Mouse (Mus musculus) hindbrain, embryonic 13.5 days (tissue): ENCODE measurements around the gene Ech1. TPM values are rescaled to one million over a fixed set of nuclear protein-coding genes. Genes with fewer than 3 reads are reported as not detected.

Experiments
- ATAC-seq: fragments of 200-750 bp; cut with Nextera tagmentation; 2 replicates; pipeline ENCODE4 v1.8.0; 2017; ENCODE audit warnings: moderate TSS enrichment; ENCODE audit not compliant: low FRiP score
- H3K27ac ChIP-seq: fragments of 300-500 bp; sonication (generic); 2 replicates; pipeline ENCODE4 v1.5.1; 2015; ENCODE audit warnings: inconsistent platforms, mild to moderate bottlenecking, moderate library complexity
- H3K27me3 ChIP-seq: fragments of 300-500 bp; sonication (generic); 2 replicates; pipeline ENCODE4 v1.6.1; 2015; ENCODE audit warnings: mild to moderate bottlenecking, inconsistent platforms
- H3K36me3 ChIP-seq: fragments of 300-500 bp; sonication (generic); 2 replicates; pipeline ENCODE4 v1.6.1; 2015; ENCODE audit warnings: mild to moderate bottlenecking, inconsistent platforms
- H3K4me1 ChIP-seq: fragments of 300-500 bp; sonication (generic); replicated peaks from 2 replicates; pipeline ENCODE4 v1.6.1; 2015; ENCODE audit warnings: inconsistent platforms
- H3K4me2 ChIP-seq: fragments of 300-500 bp; sonication (generic); 2 replicates; pipeline ENCODE4 v1.6.1; 2015; ENCODE audit warnings: inconsistent platforms, mild to moderate bottlenecking, moderate library complexity
- H3K4me3 ChIP-seq: fragments of 300-500 bp; sonication (generic); 2 replicates; pipeline ENCODE4 v1.5.1; 2015; ENCODE audit warnings: mild to moderate bottlenecking, inconsistent platforms
- H3K9ac ChIP-seq: fragments of 300-500 bp; sonication (generic); 2 replicates; pipeline ENCODE4 v1.6.1; 2015; ENCODE audit warnings: mild to moderate bottlenecking, inconsistent platforms
- H3K9me3 ChIP-seq: fragments of 300-500 bp; sonication (generic); 2 replicates; pipeline ENCODE4 v1.6.1; 2016; ENCODE audit warnings: inconsistent platforms
- WGBS: fragments of 180-500 bp; shearing (Covaris S2); methylation state at CpG from one replicate; pipeline ENCODE4 v1.1.7; 2015; 5-methylcytosine and 5-hydroxymethylcytosine counted together
- polyA plus RNA-seq: library from polyadenylated mRNA; unstranded; fragments of >200 nt; fragmentation: Nextera tagmentation; extraction: Ambion mirVana; gene quantifications from 2 replicates; pipeline ENCODE4 v1.2.1, GENCODE M21; 2015

The Ech1 gene
- 81.8 and 87.5 TPM in 2 replicates for polyA plus RNA-seq

DNA sequence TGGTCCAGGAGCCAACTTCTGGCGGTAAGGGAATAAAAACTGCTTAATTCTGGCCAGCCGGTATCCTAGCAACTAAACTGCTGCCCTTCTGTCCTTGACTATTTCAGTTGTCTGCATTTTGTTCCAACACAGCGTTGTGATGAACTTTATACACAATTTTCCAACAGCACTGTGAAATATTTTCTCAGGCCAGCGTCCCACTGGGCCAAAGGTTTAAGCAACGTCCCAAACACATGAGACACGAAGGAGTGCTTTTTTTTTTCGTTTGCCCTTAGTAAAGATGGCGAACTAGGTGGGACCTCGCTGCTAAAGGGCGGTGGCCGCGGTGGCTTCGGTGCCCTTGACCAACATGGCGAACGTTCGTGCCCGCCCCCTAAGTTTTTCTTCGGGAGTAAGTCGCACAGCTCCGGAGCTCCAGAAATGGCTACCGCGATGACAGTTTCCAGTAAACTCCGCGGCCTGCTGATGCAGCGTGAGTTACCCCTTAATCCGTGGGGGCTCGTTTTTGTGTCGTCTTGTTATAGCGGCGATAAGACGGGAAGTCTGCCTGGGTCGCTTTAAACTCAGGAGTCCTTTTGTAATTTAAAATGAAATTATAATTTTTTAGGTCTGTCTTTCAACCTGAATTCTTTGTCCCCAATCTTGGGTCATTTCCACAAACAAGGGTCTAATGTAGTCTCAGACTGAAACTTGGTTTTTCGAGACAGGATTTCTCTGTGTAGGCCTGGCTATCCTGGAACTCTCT lies at the start of gene Ech1:
Gene Ech1, plus strand, starts transcription at position 277 of the 745 bp plus-strand sequence.
- ATAC-seq: peak; percentile 71
- H3K4me1 ChIP-seq: peaks cover 31% of the 10 kb centered on the region
- peak within 1 kb of the TSS; percentile 67 for H3K9ac ChIP-seq
- H3K4me2 ChIP-seq: peak within 1 kb of the TSS; percentile 58
- peak within 1 kb of the TSS; percentile 47 for H3K4me3 ChIP-seq
- 3% methylated on average over 33 of the region's 33 CpGs for WGBS
- no peaks in the 10 kb centered on the region for H3K27me3 ChIP-seq
- peak within 1 kb of the TSS; percentile 84 for H3K27ac ChIP-seq
- H3K36me3 ChIP-seq: peaks cover 35% of the 10 kb centered on the region
- no peaks in the 10 kb centered on the region for H3K9me3 ChIP-seq

DNA sequence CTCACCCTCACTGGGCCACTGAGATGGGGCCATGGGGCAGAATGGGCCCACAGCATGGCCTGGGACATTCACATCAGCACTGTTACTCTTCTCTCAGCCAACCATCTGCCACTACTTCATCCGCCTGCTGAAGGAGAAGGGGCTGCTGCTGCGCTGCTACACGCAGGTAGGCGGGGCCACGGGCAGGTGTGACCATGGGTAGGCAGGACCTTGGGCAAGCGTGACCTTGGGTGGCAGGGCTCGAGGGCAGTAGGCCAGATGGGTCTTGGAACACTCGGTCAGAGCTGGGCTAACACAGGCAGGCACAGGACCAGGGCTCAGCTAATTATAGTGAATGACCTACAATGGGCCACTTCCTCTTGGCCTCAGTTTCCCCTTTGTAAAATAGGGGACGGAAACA lies 46.2 kb upstream of the Ech1 start:
- ATAC-seq: no peak
- H3K27me3 ChIP-seq: no peaks in the 10 kb centered on the region
- WGBS: 87% methylated on average over 9 of the region's 9 CpGs
- peaks cover 52% of the 10 kb centered on the region for H3K36me3 ChIP-seq
- no peak overlapping the region for H3K4me3 ChIP-seq
- H3K27ac ChIP-seq: no peak overlapping the region
- peaks cover 13% of the 10 kb centered on the region for H3K4me1 ChIP-seq
- H3K9ac ChIP-seq: peak overlapping the region; percentile 13; the same call in 1 of the 2 replicates
- H3K4me2 ChIP-seq: no peak overlapping the region
- H3K9me3 ChIP-seq: no peaks in the 10 kb centered on the region

DNA sequence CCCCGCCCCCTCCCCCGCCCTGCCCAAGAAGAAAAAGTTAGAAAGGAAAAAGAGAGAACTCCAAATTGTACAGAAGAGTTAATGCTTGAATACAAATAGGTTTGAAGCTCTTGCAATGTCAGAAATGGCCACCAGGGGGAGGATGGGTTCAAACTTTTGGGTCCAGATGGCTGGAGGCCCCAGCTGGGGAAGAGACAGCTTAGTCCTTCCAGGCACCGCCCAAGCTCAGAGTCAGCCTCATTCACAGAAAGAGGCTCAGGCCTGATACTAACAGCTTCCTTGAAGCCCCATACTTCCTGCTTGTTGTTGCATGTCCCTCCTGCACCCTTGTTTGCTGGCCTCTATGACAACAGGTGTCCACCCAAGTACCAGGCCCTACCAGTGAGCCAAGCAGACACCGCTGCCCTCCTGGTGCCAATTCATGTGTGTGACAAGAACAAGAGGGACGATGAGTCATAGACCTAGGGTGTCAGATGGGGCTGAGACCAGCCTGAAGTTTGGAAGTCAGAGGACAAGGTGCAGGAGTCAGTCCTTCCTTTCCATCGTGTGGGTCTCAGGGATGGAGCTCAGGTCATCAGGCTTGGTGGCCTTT lies 44.9 kb upstream of the Ech1 start:
- H3K27ac ChIP-seq: no peak overlapping the region; the same call in 1 of the 2 replicates
- H3K4me2 ChIP-seq: no peak overlapping the region
- peak; percentile 49; the same call in 1 of the 2 replicates for ATAC-seq
- H3K9me3 ChIP-seq: no peaks in the 10 kb centered on the region
- H3K9ac ChIP-seq: no peak overlapping the region; the same call in 1 of the 2 replicates
- WGBS: 44% methylated on average over 6 of the region's 6 CpGs
- peaks cover 52% of the 10 kb centered on the region for H3K36me3 ChIP-seq
- no peak overlapping the region for H3K4me3 ChIP-seq
- no peaks in the 10 kb centered on the region for H3K27me3 ChIP-seq
- peaks cover 4% of the 10 kb centered on the region for H3K4me1 ChIP-seq

DNA sequence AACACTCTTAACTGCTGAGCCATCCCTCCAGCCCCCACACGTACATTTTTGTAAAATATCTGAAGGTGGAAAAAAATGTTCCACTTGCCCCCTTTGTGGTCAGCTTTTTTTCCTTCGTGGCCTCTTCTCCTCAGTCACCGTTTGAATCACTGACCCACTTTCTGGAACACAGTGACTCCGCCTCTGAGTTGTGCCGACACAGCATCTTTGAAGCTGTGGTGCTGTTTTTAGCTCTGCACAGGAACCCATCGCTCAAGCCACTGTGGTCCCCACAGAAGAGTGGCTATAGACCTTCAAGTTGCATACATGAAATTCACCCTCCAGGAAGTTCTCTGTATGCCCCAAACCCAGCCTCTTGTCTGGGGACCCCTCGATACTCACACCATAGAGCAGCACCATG lies 44.2 kb upstream of the Ech1 start:
- H3K4me3 ChIP-seq: no peak overlapping the region
- H3K9me3 ChIP-seq: no peaks in the 10 kb centered on the region
- H3K27me3 ChIP-seq: no peaks in the 10 kb centered on the region
- H3K36me3 ChIP-seq: peaks cover 58% of the 10 kb centered on the region
- no peak overlapping the region for H3K27ac ChIP-seq
- H3K4me2 ChIP-seq: no peak overlapping the region
- no peak for ATAC-seq
- no peak overlapping the region for H3K9ac ChIP-seq
- WGBS: 87% methylated on average over 7 of the region's 7 CpGs
- H3K4me1 ChIP-seq: peaks cover 4% of the 10 kb centered on the region

DNA sequence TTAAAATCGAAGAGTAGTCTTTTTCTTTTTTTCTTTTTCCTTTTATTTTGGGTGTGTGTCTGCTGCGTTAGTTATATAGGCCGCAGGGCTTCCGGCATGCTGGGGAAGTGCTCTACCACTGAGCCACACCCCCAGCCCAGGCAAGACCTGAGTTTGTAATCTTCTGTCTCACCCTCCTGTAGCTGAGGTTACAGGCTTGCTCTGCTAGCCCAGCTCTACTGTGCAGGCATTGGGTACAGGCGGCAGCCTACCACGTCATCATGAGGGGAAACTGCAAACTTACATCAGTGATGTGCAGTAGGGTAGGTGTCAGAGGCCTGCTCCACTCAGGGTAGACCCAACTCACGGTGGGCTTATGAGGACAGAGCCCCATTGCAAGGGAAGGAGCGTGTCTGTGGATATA lies 43.8 kb upstream of the Ech1 start:
- Histone ChIP-seq H3K27me3 (no peaks in the 10 kb centered on the region), H3K4me3 (no peak overlapping the region), H3K36me3 (peaks cover 62% of the 10 kb centered on the region), H3K9me3 (no peaks in the 10 kb centered on the region), H3K27ac (no peak overlapping the region), H3K4me2 (no peak overlapping the region), H3K9ac (no peak overlapping the region), H3K4me1 (peaks cover 4% of the 10 kb centered on the region)
- 92% methylated on average over 8 of the region's 8 CpGs for WGBS
- ATAC-seq: no peak

DNA sequence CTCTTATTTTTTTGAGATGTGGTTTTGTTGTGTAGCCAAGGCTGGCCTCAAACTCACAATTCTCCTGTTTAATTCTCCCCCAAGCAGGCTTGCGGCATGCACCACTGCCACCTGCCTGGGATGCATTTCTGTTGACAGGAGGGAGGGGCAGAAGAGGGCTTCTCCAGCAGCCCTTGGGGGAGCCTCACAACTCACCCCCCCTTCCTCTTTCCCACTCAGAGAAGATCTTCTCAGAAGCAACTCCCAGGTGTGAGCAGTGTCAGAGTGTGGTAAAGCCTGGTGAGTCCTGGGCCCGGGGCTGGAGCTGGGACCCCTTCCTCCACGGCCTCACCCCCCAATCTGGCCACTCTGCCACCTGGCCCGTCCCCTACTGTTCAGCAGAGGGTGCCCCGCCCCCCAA lies 39.9 kb upstream of the Ech1 start:
- 74% methylated on average over 5 of the region's 5 CpGs for WGBS
- H3K9me3 ChIP-seq: no peaks in the 10 kb centered on the region
- peaks cover 62% of the 10 kb centered on the region for H3K36me3 ChIP-seq

DNA sequence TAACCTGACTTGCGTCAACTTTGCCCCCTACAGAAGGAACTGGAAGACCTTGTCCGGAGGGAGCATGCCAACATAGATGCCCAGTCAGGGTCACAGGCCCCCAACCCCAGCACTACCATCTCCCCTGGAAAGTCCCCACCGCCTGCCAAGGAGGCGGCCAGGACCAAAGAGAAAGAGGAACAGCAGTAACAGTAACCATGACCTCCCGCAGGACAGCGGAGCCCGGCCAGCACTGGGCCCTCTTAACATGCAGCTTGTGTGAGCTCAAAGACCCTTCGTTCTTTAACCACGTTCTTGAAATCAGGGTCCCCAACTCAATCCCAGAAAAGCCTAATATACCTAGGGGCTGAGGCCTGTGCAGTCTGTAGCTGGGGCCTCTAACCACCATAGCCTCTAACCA lies 37.1 kb upstream of the Ech1 start:
- Histone ChIP-seq H3K4me2 (no peak overlapping the region), H3K4me3 (no peak overlapping the region), H3K36me3 (peaks cover 56% of the 10 kb centered on the region), H3K9ac (no peak overlapping the region), H3K9me3 (no peaks in the 10 kb centered on the region), H3K4me1 (no peaks in the 10 kb centered on the region), H3K27ac (no peak overlapping the region), H3K27me3 (no peaks in the 10 kb centered on the region)
- no peak for ATAC-seq
- WGBS: 94% methylated on average over 9 of the region's 9 CpGs

More for the DNA sequence above, 39.9 kb upstream of the Ech1 start:
- no peak for ATAC-seq
- Histone ChIP-seq H3K9ac (peak overlapping the region; percentile 29; the same call in 1 of the 2 replicates), H3K27ac (no peak overlapping the region), H3K27me3 (no peaks in the 10 kb centered on the region), H3K4me1 (peaks cover 4% of the 10 kb centered on the region), H3K4me2 (no peak overlapping the region), H3K4me3 (no peak overlapping the region)

DNA sequence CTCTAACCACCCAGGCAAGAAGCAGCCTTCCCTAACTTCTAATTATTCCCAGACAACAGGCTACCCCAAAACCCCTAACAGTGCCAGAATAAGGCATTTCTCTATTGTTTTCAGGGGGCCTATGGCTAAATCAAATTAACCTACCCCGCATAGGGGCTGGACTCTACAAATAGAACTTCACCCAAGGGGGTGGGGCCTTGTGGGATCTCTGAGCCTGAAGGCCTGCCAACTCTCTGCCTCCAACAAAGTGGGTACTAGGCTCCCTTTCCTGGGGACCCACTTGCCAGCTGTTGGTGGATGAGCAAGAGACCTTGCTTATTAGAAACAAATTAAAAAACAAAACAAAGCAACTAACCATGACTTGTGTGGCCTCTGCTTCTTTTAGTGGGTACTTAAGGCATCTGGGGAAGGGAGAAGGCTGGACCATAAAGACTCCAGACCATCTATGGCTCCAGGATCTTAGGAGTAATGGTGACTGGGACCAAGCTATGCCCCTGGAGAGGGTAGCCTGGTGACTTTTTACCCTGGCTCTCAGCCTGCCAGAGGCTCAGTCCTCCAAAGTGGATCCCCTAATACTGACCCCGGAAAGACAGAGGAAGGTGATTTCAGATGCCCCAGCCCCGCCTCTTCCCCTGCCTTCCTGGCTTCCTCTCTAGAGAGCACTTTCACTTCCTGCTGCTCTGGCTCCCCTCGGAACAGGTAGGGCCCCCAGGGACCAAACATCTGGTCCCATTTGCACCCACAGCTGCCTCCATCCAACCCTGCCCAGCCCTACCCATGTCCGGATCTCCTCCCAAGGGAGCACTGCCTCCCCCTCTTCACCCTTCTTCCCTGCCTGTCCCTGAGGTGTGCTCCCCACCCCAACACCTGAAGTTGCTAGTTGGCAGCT lies 36.5 kb upstream of the Ech1 start, which contains the start of gene Rinl:
Gene Rinl, plus strand, starts transcription at position 663 of the 889 bp plus-strand sequence.
- H3K4me2 ChIP-seq: no peak within 1 kb of the TSS
- no peaks in the 10 kb centered on the region for H3K27me3 ChIP-seq
- no peak within 1 kb of the TSS for H3K9ac ChIP-seq
- H3K4me1 ChIP-seq: no peaks in the 10 kb centered on the region
- peaks cover 50% of the 10 kb centered on the region for H3K36me3 ChIP-seq
- 72% methylated on average over 5 of the region's 5 CpGs for WGBS
- no peak within 1 kb of the TSS for H3K27ac ChIP-seq
- H3K4me3 ChIP-seq: no peak within 1 kb of the TSS
- no peak for ATAC-seq
- H3K9me3 ChIP-seq: no peaks in the 10 kb centered on the region

DNA sequence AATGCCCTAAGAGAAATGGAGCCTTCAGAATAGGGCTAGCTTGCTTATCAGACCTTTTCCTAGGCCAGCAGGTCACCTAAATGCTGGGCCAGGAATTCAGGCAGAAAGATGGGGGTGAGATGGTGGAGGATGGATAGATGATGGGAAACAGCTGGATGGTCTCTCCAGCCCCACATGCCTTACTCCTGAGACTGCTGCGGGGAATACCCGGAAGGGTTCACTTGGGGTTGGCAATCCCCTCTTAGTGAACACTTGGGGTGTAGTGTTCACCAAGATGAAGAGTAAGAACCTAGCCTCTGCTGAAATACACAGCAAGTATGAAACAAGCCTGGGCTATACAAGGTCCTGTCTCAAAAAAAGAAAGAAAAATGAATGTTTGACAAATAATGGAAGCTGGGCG lies 35.8 kb upstream of the Ech1 start:
- peaks cover 43% of the 10 kb centered on the region for H3K36me3 ChIP-seq
- no peak overlapping the region for H3K4me3 ChIP-seq
- no peak overlapping the region for H3K4me2 ChIP-seq
- WGBS: 83% methylated on average over 3 of the region's 3 CpGs
- H3K4me1 ChIP-seq: no peaks in the 10 kb centered on the region
- H3K27ac ChIP-seq: no peak overlapping the region
- H3K9ac ChIP-seq: no peak overlapping the region
- ATAC-seq: no peak
- no peaks in the 10 kb centered on the region for H3K27me3 ChIP-seq
- no peaks in the 10 kb centered on the region for H3K9me3 ChIP-seq

DNA sequence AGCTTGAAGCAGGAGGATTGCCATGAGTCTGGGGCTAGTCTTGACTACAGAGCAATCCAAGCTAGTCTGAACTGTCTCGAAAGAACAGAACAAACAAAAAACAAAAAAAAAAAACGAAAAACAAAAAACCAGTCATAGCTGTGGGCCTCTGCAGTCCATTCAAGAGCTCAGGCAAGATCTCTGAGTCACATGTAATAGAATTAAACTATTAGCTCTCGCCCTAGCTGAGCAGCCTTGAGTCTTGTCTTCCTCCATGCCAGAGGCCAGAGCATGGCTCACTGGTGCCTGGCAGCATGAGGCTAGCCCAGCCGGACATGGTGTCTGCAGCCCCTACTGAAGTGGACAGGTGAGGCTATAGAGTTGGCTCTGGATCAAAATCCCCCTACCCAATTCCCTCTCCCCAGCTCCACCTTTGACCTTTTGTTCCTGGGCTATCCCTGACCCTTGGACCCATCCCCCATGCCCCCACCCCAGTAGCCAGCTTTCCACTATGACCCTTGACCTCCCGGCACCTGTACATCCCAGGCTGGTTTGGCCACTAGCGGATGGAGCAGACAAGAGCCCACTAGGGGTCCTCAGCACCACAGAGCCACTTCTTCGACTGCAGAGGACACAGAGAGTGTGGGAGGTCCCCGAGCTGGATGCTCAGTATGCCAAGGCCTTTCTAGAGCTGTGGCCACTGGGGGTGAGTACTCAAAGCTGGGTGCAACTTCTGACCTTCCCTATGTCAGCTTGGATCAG lies 34.8 kb upstream of the Ech1 start:
- H3K4me3 ChIP-seq: no peak overlapping the region
- no peak overlapping the region for H3K4me2 ChIP-seq
- no peak overlapping the region for H3K9ac ChIP-seq
- no peaks in the 10 kb centered on the region for H3K9me3 ChIP-seq
- no peaks in the 10 kb centered on the region for H3K27me3 ChIP-seq
- H3K36me3 ChIP-seq: peaks cover 34% of the 10 kb centered on the region
- no peak overlapping the region for H3K27ac ChIP-seq
- no peak for ATAC-seq
- H3K4me1 ChIP-seq: no peaks in the 10 kb centered on the region
- 53% methylated on average over 8 of the region's 8 CpGs for WGBS

DNA sequence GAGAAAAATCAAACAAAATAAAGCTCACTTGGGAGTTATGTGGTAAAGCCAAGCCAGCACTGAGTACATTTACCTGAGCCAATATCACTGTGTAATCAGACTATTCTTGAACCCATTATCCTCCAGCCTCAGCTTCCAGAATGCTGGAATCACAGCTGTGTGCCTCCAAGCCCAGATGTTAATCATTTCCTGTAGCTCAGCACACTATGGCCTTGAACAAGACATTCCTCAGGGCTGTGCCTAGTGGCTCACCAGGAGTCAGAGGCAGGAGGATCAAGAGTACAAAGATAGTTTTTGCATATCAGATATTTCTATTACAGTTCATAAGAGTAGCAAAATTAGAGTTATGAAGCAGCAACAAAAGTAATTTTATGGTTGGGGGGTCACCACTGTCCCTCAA lies 33.3 kb upstream of the Ech1 start:
- Histone ChIP-seq H3K27me3 (no peaks in the 10 kb centered on the region), H3K27ac (no peak overlapping the region), H3K36me3 (peaks cover 19% of the 10 kb centered on the region), H3K9ac (no peak overlapping the region), H3K9me3 (no peaks in the 10 kb centered on the region), H3K4me1 (peaks cover 4% of the 10 kb centered on the region), H3K4me2 (no peak overlapping the region), H3K4me3 (no peak overlapping the region)
- ATAC-seq: no peak
